26 mouse cellular contexts compared by ENCODE assay signal in genomic region chr17:5244526-5244925, GRCm38 (mm10).
DNase-seq lines count a peak whose midpoint lies in the region; ATAC-seq and TF ChIP-seq lines count a peak whose summit lies in the region.
"Had no signal": no experiment of that assay in that cellular context is flagged by ENCODE, and none has a peak within 500 bp of the region (broad histone marks: within the 10 kb centered on the region; RNA-seq: fewer than 3 reads in every experiment).

No protein-coding gene starts in this region.

- 60% methylated on average over 2 of the region's 2 CpGs for WGBS in embryonic facial prominence, embryonic 14.5 days
- 94% methylated on average over 2 of the region's 2 CpGs for WGBS in embryonic facial prominence, embryonic 10.5 days
- WGBS in forebrain, embryonic 12.5 days, result 95% methylated on average over 2 of the region's 2 CpGs

- no peaks in the 10 kb centered on the region for H3K36me3 ChIP-seq in embryonic facial prominence, embryonic 14.5 days (ENCODE audit: control insufficient read depth, insufficient read depth, low read length)
- H3K36me3 ChIP-seq in embryonic facial prominence, embryonic 10.5 days (replicated peaks), result peaks cover 29% of the 10 kb centered on the region
- H3K36me3 ChIP-seq in forebrain, embryonic 12.5 days (replicated peaks), result peaks cover 6% of the 10 kb centered on the region; the same call in 1 of the 2 replicates
- H3K36me3 ChIP-seq: intestine, embryonic 15.5 days had no signal

- H3K9ac ChIP-seq in embryonic facial prominence, embryonic 14.5 days (ENCODE audit: low read depth, low read length), result no peak overlapping the region
- H3K9ac ChIP-seq in forebrain, embryonic 12.5 days, result no peak overlapping the region
- H3K9ac ChIP-seq: embryonic facial prominence, embryonic 12.5 days; forebrain, postnatal 0 days; heart, embryonic 13.5 days; intestine, embryonic 15.5 days had no signal

- H3K27me3 ChIP-seq in embryonic facial prominence, embryonic 14.5 days (replicated peaks; ENCODE audit: control insufficient read depth, insufficient read depth, low read length), result no peaks in the 10 kb centered on the region
- no peaks in the 10 kb centered on the region for H3K27me3 ChIP-seq in embryonic facial prominence, embryonic 10.5 days (replicated peaks; ENCODE audit: low read depth, poor library complexity, severe bottlenecking)
- no peaks in the 10 kb centered on the region for H3K27me3 ChIP-seq in forebrain, embryonic 12.5 days
- H3K27me3 ChIP-seq: embryonic facial prominence, embryonic 12.5 days; heart, embryonic 13.5 days; intestine, embryonic 15.5 days had no signal

- no peak overlapping the region for H3K4me2 ChIP-seq in embryonic facial prominence, embryonic 14.5 days (ENCODE audit: low read depth, low read length)
- no peak overlapping the region for H3K4me2 ChIP-seq in forebrain, embryonic 12.5 days
- H3K4me2 ChIP-seq: embryonic facial prominence, embryonic 12.5 days; heart, embryonic 13.5 days; intestine, embryonic 15.5 days had no signal

- H3K9me3 ChIP-seq in embryonic facial prominence, embryonic 14.5 days (ENCODE audit: control insufficient read depth, low read length), result no peaks in the 10 kb centered on the region
- no peaks in the 10 kb centered on the region for H3K9me3 ChIP-seq in embryonic facial prominence, embryonic 10.5 days
- no peaks in the 10 kb centered on the region for H3K9me3 ChIP-seq in forebrain, embryonic 12.5 days
- H3K9me3 ChIP-seq: embryonic facial prominence, embryonic 12.5 days; forebrain, embryonic 10.5 days; heart, embryonic 10.5 days; heart, embryonic 13.5 days; intestine, embryonic 15.5 days had no signal

- H3K27ac ChIP-seq in embryonic facial prominence, embryonic 14.5 days (replicated peaks; ENCODE audit: low read depth, low read length), result no peak overlapping the region
- no peak overlapping the region for H3K27ac ChIP-seq in embryonic facial prominence, embryonic 10.5 days (replicated peaks)
- H3K27ac ChIP-seq in layer of hippocampus, adult 2 months, result peak overlapping the region; percentile 43; the same call in 1 of the 2 replicates
- no peak overlapping the region for H3K27ac ChIP-seq in forebrain, embryonic 12.5 days
- H3K27ac ChIP-seq: embryonic facial prominence, embryonic 12.5 days; forebrain, embryonic 10.5 days; gastrocnemius, adult 2 months; heart, embryonic 10.5 days; heart, embryonic 13.5 days; intestine, embryonic 15.5 days had no signal

- TF ChIP-seq CTCF in layer of hippocampus, adult 2 months (conservative IDR thresholded peaks at IDR 0.05), result no peak

- no peak overlapping the region for H3K4me3 ChIP-seq in embryonic facial prominence, embryonic 14.5 days (ENCODE audit: low read depth, low read length)
- no peak overlapping the region for H3K4me3 ChIP-seq in embryonic facial prominence, embryonic 10.5 days
- H3K4me3 ChIP-seq in layer of hippocampus, adult 2 months, result no peak overlapping the region
- H3K4me3 ChIP-seq in forebrain, embryonic 12.5 days (replicated peaks), result no peak overlapping the region
- H3K4me3 ChIP-seq: embryonic facial prominence, embryonic 12.5 days; erythroblast, embryonic 14.5 days; forebrain, embryonic 10.5 days; gastrocnemius, adult 2 months; heart, embryonic 10.5 days; heart, embryonic 13.5 days; intestine, embryonic 15.5 days had no signal

- peak; percentile 65 for DNase-seq in embryonic facial prominence, embryonic 14.5 days (ENCODE audit: low spot score)
- DNase-seq in embryonic facial prominence, embryonic 10.5 days (ENCODE audit: low spot score), result no peak
- DNase-seq in layer of hippocampus, adult 2 months (ENCODE audit: low spot score in 2 of 2), result no peak
- no peak for DNase-seq in layer of hippocampus, adult 9-10 months (ENCODE audit: low spot score)
- DNase-seq in brain, adult 2 months (ENCODE audit: low read depth, low spot score), result peak; percentile 54
- peak; percentile 74 for DNase-seq in fat pad, adult 2 months (ENCODE audit: extremely low read depth, low read depth, low spot score)
- no peak for DNase-seq in heart, adult 9 months (ENCODE audit: low spot score in 2 of 2)
- DNase-seq: adrenal gland, adult 2 months; adrenal gland, postnatal 14 days; cerebellum, adult 9-11 months; forebrain, postnatal 0 days; gastrocnemius, adult 2 months; gastrocnemius, postnatal 14 days; heart, adult 18-20 months; heart, postnatal 14 days; heart, postnatal 4 days had no signal

- peak; percentile 26; the same call in 1 of the 2 replicates for ATAC-seq in embryonic facial prominence, embryonic 14.5 days (ENCODE audit: low read depth)
- no peak for ATAC-seq in forebrain, embryonic 12.5 days (ENCODE audit: low FRiP score)
- ATAC-seq: CD4-positive, CD25-positive, alpha-beta regulatory T cell, adult 4 months; forebrain, embryonic 14.5 days; forebrain, postnatal 0 days; hindbrain, embryonic 16.5 days; intestine, embryonic 15.5 days had no signal

- H3K4me1 ChIP-seq in embryonic facial prominence, embryonic 14.5 days (ENCODE audit: control insufficient read depth, insufficient read depth, low read length), result peaks cover 19% of the 10 kb centered on the region; the same call in 1 of the 2 replicates
- peaks cover 26% of the 10 kb centered on the region for H3K4me1 ChIP-seq in embryonic facial prominence, embryonic 10.5 days
- H3K4me1 ChIP-seq in forebrain, embryonic 12.5 days, result peaks cover 11% of the 10 kb centered on the region

Comparison
In these comparisons a context has a peak if more than half of its experiments do, and no peak if none do; other contexts are left out.
1. DNase-seq: peak in embryonic facial prominence, embryonic 14.5 days (single experiment), brain, adult 2 months (single experiment) and fat pad, adult 2 months (single experiment); none in embryonic facial prominence, embryonic 10.5 days (single experiment), layer of hippocampus, adult 2 months (0 of 2), layer of hippocampus, adult 9-10 months (single experiment) and heart, adult 9 months (0 of 2).